Mouse (Mus musculus) layer of hippocampus, adult 8-10 months (tissue): ENCODE data around the gene Gabra4. TPM values are rescaled to one million over a fixed set of nuclear protein-coding genes. Genes with fewer than 3 reads are reported as not detected.
A peak's percentile ranks its signal among the peaks of the same experiment; 100 is the strongest.

ENCODE experiments used
- DNase-seq, 2 experiments: peaks; one replicate each; pipeline ENCODE4 v3.0.0; 2022; ENCODE audit warnings: low spot score in 2 of 2
- total RNA-seq, 4 experiments: library from RNA; stranded (reverse); gene quantifications; 2 replicates each; pipeline ENCODE4 v1.2.4; 2022

Gabra4 gene
- total RNA-seq, result 10 to 100 TPM; 74.0 to 87.0 (median 79.8) TPM

DNA sequence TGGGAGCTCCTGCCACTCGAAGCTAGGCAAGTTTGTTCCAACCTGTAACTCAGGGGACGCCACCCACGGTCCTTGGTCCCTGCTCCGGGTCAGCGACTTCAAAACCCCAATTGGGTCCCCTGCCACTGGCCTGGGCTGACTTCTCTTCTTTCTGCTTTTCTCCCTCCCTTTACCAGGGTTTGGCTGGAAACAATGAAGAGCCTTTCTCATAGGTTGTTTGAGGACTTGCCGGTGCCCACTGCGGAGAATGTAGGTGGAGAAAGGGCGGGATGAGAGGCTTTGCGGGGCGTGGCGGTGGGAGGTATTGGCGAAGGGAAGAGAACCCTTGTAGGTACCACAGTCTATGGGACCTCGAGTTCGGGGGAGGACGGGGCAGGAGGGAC is at the start of gene Gabra4:
TSS of gene Gabra4 (minus strand) at position 194 of the 383 bp plus-strand sequence.
- peak in 1 of 2 experiments; percentile 17 for DNase-seq

DNA sequence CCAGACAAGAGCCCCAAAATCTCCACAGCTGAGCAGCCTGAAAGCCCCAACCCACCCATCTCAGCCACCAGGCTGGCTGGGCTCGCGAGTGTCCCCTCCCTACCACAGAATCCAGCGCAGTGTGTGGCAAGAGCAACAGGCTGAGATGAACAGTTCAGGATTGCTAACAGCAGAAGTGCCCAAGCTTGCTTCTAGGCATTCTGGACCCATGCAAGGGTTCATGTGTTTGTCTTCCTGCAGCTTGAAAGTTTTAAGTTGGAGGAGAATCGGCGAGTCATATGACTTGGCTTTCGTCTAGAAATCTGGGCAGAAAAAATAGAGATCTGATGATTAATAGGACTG is 43.1 kb upstream of the Gabra4 start:
- no peak for DNase-seq

DNA sequence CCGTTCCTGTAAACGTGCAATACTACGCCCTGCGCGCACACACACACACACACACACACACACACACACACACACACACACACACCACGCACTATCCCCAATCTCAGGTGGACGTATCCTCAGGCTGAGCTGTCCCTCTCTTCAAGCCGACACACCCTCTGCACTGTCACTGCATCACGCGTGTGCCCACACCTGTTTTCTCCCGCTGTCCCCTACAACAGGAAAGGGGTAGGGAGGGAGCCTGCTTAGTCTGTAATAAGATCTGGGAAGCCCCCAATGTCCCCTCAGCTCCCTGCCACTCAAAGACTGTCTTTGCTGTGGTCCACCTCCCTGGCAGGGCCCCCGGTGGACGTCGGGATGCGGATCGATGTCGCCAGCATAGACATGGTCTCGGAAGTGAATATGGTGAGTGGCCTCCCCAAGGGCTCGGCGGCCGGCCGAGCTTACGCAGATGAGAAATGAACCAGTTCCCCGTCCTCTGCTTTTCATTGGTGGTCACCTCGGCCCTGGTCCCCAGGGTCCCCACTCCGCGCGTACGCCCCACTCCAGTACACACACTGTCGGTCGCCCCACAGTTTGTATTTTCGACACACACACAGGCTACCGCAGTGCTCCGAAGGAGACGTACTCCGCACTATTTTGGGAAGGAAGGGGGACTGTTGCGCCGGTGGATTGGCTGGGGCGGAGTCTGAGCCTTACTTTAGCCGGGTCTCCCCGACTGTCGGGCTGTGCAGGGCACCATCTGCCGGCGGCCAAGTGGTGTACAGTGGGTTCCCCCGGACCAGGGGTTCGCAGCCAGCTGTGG is 42.6 kb upstream of the Gabra4 start:
- peak; percentile 53 to 70 for DNase-seq

DNA sequence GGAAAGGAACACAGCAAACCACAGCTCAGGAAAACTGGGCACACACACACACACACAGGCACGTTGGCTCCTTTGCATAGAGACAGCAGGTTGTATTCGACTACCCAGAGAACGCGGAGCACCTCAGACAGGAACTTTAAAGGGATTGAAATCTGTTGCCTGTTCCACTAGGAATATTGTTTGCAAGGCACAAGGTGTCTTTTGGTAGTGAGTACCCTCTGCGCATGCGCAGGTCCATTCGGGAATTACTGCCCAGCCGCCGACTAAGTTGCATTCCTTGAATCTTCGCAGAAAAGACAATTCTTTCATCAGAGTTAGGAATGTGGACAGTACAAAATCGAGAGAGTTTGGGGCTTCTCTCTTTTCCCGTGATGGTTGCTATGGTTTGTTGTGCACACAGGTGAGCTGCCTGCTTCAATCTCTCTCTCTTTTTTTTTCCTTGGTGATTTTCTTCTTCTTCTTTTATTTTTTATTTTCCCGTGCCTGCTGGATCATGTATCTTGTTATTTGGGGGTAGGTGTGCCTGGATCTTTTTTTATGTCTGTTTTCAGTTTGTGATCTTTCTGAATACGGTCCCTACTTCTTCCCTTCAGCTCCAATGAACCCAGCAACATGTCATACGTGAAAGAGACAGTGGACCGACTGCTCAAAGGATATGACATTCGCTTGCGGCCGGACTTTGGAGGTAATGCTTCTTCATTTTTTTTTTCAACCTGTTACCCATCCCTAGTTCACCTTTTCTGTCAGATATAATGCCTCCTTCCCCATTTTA is 41.8 kb upstream of the Gabra4 start:
- DNase-seq, result peak; percentile 65 to 79

DNA sequence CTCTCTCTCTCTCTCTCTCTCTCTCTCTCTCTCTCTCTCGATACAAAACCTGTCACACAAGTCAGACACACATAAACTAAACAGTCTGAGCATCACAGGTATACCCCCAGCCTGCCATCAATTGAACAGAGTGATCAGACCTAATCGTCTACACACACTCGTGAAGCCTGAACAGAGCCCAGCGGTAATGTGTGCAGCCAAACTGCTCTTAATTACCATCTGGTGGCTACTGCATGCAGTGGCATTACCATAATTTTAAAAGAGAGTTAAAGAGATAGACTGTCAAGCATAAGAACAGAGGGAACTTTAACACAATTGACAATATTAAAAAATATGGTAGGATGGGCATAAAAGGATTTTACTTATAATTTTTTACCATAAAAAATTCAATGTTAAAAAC is 7.5 kb upstream of the Gabra4 start:
- DNase-seq, result no peak

DNA sequence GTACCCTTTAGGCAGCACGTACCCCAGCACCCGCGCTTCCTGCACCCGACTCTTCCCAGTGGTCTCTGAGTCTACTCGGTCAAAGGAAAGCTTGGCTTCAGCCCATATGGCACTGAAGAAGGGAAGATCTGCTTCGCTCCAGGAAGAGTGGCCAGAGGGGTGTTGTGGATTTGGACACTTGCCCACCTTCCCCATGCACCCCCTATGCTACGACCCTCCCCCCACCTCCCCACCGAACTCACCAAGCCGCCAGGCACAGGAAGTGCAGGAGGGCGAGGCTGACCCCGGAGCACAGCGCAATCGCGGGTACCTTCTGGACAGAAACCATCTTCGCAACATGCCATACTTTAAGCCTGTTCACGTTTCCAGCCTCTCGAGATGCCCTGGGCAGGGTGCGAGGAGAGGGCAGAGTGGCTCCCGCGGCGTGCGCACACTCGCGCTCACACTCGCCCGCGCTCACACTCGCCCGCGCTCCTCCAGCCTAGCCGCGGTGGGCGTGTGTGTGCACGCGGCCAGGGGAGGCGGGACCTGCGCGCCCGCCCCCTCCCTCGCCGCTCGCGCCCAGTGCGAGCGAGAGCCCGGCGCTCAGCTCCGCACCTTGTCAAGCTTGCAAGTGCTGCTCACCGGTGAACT is 510 bp downstream of the Gabra4 start, which contains the start of gene Gabrb1:
TSS of gene Gabrb1 (plus strand) at position 632 of the 633 bp plus-strand sequence.
- DNase-seq, result peak in 1 of 2 experiments; percentile 54

DNA sequence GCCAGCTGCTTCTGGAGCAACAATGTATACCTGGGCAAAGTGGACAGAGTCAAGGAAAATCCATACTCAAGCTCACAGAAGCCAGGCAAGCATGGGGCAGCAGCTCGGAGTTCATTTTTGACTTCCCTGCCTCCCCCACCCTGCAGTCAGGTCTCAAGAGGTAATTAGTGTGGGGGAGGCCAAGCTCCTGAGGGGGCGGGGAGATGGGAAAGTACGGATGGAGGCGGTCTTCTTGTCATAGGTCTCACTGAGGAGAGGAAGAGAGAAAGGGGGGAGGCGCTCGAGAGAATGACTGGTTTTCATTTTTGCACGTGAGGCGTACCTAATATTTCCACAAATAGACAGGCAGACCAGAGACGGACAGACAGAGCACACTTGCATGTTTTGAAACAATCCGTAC is 1.3 kb downstream of the Gabra4 start:
- peak; percentile 37 to 50 for DNase-seq

DNA sequence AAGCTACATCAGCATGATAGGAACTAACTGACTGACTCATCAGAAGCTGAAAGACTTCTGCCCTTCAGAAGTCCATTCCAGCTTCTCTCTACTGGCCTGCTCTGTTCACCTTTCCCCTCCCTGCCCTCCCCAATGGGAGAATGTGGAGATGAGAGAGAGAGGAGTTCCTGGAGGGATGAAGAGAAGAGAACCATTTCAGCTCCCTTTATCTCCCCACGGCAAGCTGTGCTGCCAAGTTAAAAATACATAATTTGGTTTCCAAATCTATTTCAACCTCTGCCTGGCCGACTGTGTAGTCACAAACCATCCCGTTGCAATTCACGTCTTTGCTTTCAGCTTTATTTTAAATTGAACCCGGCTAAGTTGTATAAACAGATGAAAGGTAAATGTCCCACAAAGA is 4.1 kb downstream of the Gabra4 start:
- DNase-seq, result no peak

DNA sequence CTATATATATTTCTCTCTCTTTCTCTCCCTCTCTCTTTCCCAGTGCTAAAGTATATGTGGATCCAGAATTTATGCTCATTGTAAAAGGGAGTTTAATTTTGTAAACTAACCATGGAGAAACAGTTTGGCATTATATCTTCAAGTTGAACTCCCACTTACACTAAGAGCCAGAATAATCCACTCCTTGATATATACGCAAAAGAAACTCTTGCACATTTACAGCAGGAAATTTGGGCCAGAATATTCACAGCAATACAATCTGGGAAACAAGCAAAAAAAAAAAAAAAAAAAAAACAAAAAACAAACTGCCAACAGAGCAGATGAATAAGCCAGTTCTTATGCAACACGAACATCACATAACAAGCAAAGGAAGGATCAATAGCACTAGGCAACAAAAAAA is 10.0 kb downstream of the Gabra4 start:
- no peak for DNase-seq

DNA sequence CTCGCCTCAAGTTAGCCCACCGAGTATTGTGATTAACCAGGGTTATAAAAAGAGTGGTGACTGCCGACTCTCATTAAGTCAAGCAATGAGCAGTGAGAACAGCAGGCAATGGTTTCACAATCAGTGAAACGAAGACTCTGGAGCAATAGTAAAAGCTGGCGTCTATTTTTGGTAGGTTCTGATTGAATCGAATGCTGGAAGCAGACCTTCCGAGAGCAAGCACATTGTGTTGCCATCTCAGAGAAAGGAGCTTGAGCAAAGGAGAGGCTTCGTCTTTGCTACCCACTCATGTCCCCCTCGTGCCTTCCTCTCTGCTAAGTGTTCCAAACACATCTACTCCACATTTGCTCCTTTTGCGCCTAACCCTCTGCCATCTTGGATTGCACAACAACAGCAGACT is 18.3 kb downstream of the Gabra4 start:
- DNase-seq, result peak; percentile 15 to 33

DNA sequence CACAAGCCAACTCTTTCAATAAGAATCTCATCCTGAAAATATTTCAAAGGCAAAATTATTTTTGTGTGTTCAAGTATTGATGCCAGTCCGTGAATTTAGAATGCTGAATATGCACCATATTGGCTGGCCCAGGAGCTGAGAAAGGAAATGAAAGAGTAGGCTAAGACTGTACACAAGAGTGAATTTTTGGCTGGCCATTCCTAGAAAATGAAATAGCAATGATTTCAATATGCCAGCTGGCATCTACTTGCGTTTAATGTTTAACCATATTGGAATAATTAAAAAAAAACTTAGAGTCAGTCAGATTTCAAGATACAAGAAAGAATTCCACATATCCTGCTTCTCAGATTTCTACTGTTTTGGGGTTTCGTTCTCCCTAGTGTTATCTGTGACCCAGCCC is 30.3 kb downstream of the Gabra4 start:
- no peak for DNase-seq

DNA sequence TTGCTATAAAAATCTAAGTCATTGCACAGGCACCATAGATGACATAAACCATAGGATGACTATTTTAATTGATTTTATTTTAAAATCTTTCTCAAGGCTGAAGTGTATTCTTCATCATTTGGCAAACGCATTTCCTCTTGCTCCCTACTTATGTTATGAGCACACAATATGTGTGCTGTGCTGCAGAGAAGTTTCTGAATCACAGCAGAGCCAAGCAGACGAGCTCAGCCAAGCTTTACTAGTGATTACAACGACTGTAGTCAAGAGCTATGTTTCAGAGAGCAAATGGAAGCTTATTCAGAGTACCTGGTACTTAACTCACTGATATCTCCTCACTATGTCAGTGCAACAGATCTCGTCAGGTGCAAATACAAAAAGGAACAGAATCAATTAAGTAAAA is 41.4 kb downstream of the Gabra4 start:
- no peak for DNase-seq

DNA sequence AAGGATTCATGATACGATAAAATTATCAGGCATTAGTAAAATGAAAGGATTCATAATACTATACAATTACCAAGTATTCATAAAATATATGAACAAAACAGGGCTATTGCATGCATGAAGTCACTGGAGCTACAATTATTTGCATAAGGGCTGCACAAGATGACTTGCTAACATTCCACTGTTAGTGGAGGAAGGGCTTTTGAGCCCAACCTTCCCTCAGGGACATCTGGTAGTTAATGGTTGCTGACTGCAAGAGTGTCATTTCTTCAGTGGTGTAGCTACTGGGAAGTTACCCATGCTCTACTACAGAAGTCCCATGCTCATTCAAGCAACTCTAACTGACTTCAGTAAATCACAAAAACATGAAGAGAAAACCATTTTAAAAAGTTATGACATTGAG is 43.8 kb downstream of the Gabra4 start:
- no peak for DNase-seq

DNA sequence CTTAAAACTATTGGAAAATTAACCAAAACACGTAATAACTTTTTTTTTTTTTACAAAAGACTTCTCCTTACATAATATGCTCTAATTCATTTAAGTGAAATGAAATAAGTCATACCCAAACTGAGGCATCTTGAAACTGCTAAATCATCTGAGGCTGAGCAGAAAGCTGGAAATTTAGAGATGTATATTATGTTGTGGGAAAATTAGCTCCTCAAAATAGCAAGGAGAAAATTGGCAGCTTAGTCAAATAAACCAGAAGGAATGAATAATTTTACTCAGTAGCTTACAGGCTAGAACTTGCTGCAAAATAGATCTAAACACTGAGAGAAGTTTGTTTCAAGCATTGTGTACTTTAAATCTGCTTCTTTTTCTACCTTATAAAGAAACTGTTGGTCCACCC is 49.4 kb downstream of the Gabra4 start:
- DNase-seq, result no peak

DNA sequence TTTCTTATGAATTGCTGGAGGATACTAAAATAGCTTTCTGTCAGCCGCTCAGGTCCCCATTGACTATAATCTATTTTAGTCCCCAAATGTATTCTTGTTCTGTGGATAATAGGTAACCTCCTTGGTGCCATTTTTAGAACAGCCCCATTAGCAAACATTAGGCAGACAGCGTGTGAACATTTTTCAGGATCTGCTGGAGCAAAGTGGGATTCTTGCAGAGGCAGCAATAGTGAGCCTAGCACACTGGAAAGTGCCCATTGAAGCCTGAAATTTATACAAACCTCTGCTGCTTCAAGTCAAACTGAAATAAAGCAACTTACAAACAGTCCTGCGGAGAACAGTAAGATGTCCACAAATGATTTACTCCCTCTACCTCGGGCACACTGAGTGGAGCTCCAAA is 51.2 kb downstream of the Gabra4 start:
- no peak for DNase-seq

DNA sequence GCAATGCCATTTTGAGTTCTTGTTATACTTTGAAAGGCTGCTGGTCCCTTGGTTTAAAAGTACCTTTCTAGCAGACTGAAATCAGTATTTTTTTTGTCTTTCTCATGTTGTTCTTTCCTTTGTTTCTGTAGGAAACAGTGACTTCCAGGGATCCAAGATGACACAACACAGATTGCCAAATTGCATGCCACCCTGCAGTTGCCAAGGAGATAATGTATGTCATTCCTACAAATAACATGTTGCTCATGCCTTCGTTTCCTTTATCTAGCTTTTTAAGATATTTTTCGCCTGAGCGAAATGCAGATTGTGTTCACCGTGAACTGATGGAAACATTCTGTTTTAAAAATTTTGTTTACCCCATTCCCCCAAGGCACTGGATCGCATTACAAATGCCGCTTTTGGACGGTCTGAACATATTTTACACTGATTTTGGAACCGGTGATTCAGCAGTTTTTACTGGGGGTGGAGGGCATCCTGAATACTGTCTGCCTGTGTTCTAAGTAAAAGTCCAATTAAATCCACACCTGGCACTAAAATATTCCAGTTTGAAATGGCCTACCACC is 53.9 kb downstream of the Gabra4 start:
- peak in 1 of 2 experiments; percentile 18 for DNase-seq

DNA sequence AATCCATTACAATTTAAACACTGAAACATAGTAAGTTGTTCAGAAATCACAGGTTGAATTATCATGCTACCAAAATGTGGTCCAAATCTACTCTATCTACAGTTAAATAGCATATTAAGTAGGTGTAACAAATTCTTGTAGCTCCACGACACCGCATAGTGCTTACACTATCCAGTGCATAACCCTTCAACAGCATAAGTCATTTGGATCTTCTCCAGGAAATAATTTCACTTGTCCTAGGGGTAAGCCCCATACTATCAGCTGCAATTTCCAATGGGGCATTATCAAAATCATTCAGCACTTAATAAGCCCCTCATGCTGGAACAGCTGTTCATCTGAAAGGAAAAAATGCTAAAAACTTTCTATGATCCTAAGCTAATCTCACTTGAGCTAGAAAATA is 62.8 kb downstream of the Gabra4 start:
- no peak for DNase-seq

DNA sequence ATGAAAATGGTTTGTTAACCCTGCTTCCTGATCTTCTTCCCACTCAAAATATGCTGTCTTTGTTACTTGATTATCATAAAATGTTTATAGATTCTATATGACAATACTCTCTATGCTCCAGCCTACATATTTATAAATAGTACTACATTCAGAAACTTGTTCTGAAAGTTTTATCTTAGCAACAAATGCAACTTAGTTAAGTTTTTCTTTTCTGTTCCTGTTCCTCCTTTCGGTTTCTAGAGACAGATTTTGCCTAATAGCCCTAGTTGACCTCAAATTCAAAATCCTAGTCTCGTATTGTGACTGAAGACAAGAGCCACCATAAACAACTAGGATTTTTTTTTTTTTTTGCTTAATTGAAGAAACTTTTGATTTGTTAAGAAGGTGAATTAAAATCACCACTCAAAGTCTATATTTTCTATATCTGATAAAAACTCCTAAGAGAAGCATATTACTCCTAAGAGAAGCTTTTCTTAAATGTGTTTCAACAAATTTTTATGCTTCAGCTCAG is 64.3 kb downstream of the Gabra4 start:
- DNase-seq, result no peak

DNA sequence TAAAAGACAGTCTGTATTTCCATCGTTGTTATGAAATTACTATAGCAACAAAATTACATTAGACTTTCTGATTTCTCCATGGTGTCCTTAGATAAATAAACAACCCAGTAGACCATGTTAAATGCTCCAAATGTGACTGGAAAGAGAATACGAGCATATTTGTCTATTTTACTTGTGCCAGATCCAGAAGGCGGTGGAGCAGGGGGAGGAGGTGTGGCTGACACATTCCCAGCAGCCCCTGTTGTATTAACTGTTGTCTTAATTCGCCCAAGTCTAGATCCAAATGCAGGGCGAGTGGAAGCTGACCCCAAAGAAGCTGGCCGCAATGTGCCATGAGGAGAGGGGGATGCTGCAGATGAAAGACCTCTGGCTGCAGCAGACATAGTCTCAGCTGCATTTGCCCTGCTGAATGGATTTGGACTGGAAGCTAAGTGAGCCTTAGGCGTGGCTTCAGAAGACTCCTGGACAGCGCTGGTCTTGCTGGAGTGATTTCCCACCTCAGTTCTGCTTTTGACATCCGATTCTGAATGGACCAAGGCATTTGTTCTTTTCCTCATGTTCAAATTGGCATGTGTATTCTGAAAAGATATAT is 86.4 kb downstream of the Gabra4 start:
- DNase-seq, result no peak

DNA sequence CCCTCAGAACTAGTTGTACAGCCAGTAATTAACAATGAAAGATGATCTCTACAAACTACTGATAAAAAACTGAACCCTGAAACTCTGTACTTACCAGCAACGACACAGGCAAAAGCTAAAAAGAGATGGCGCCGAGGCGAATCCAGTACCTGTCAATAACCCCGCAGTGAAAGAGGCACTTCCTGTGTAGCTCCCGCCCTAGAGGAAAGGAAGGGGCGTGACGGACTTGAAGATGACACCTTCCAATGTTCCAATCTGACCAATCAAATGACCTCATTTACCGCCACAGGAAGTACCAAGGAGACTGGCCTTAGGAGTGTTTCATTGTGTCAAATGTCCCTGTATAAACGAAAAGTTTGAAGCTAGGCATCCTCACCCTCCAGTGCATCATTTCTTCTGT is 110.0 kb downstream of the Gabra4 start, which contains the start of gene Cox7b2:
TSS of gene Cox7b2 (minus strand) at position 127 of the 400 bp plus-strand sequence.
- DNase-seq, result no peak

DNA sequence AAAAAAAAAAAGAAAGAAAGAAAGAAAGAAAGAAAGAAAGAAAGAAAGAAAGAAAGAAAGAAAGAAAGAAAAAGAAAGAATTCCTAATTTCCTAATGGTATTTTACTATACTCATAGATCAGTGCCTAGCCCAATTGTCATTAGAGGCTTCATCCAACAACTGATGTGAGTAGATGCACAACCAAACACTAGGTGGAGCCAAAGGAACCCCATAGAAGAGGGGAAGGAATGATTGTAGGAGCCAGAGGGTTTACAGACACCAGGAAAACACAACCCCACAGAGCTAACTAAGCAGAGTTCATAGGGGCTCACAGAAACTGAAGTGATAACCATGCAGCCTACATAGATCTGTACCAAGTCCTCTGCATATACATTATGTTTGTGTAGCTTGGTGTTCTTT is 112.6 kb downstream of the Gabra4 start:
- no peak for DNase-seq
